Mouse (Mus musculus) heart, embryonic 15.5 days (tissue): Measurements from ENCODE around the gene Cyth1. TPM values are rescaled to one million over a fixed set of nuclear protein-coding genes. Genes with fewer than 3 reads are reported as not detected.

ENCODE experiments used
- ATAC-seq: fragments of 200-750 bp; cut with Nextera tagmentation; replicated peaks from 2 replicates; pipeline ENCODE4 v1.8.0; 2017; ENCODE audit warnings: low read depth, moderate TSS enrichment; ENCODE audit not compliant: insufficient number of reproducible peaks, insufficient read depth, low FRiP score
- H3K27ac ChIP-seq: fragments of 300-500 bp; sonication (generic); 2 replicates; pipeline ENCODE4 v1.5.1; 2015; ENCODE audit warnings: mild to moderate bottlenecking, inconsistent platforms
- H3K27me3 ChIP-seq: fragments of 300-500 bp; sonication (generic); 2 replicates; pipeline ENCODE4 v1.6.1; 2015; ENCODE audit warnings: inconsistent platforms
- H3K36me3 ChIP-seq: fragments of 300-500 bp; sonication (generic); 2 replicates; pipeline ENCODE4 v1.6.1; 2015; ENCODE audit warnings: mild to moderate bottlenecking, inconsistent platforms
- H3K4me1 ChIP-seq: fragments of 300-500 bp; sonication (generic); replicated peaks from 2 replicates; pipeline ENCODE4 v1.6.1; 2015; ENCODE audit warnings: inconsistent platforms
- H3K4me2 ChIP-seq: fragments of 300-500 bp; sonication (generic); 2 replicates; pipeline ENCODE4 v1.6.1; 2015; ENCODE audit warnings: inconsistent platforms, mild to moderate bottlenecking, moderate library complexity
- H3K4me3 ChIP-seq: fragments of 300-500 bp; sonication (generic); 2 replicates; pipeline ENCODE4 v1.5.1; 2015; ENCODE audit warnings: mild to moderate bottlenecking, inconsistent platforms
- H3K9ac ChIP-seq: fragments of 300-500 bp; sonication (generic); 2 replicates; pipeline ENCODE4 v1.6.1; 2015; ENCODE audit warnings: mild to moderate bottlenecking, inconsistent platforms
- H3K9me3 ChIP-seq: fragments of 300-500 bp; sonication (generic); replicated peaks from 2 replicates; pipeline ENCODE4 v1.6.1; 2016; ENCODE audit warnings: inconsistent platforms
- WGBS: fragments of 180-500 bp; shearing (Covaris S2); methylation state at CpG from one replicate; pipeline ENCODE4 v1.1.7; 2015; ENCODE audit warnings: mixed read lengths; 5-methylcytosine and 5-hydroxymethylcytosine counted together
- polyA plus RNA-seq: library from polyadenylated mRNA; unstranded; fragments of >200 nt; fragmentation: Nextera tagmentation; extraction: Ambion mirVana; gene quantifications from 2 replicates; pipeline ENCODE4 v1.2.1, GENCODE M21; 2015

Cyth1 gene
- polyA plus RNA-seq, 1 experiment from 2014 or later, result 18.0 TPM

GRCm38 (mm10) chr11:118132136-118132535 is 116.3 kb downstream of the Cyth1 start:
- Histone ChIP-seq H3K27ac (peak overlapping the region; percentile 70), H3K27me3 (no peaks in the 10 kb centered on the region), H3K9ac (no peak overlapping the region), H3K9me3 (no peaks in the 10 kb centered on the region), H3K4me2 (no peak overlapping the region), H3K36me3 (no peaks in the 10 kb centered on the region), H3K4me3 (no peak overlapping the region), H3K4me1 (peaks cover 30% of the 10 kb centered on the region)
- 48% methylated on average over 8 of the region's 8 CpGs for WGBS
- no peak for ATAC-seq

- Histone ChIP-seq H3K9ac (no peak within 1 kb of the TSS), H3K27me3 (no peaks in the 10 kb centered on the region), H3K27ac (no peak within 1 kb of the TSS), H3K4me3 (no peak within 1 kb of the TSS), H3K4me2 (no peak within 1 kb of the TSS), H3K4me1 (peaks cover 26% of the 10 kb centered on the region), H3K36me3 (no peaks in the 10 kb centered on the region), H3K9me3 (no peaks in the 10 kb centered on the region)
- WGBS, result 88% methylated on average over 7 of the region's 7 CpGs
- ATAC-seq, result no peak
Observed at GRCm38 (mm10) chr11:118130534-118130933, 117.9 kb downstream of the Cyth1 start, which contains the start of gene Dnah17. TSS of gene Dnah17 (minus strand) at chr11:118130634.

GRCm38 (mm10) chr11:118129812-118130211 is 118.6 kb downstream of the Cyth1 start:
- no peak for ATAC-seq
- Histone ChIP-seq H3K9me3 (no peaks in the 10 kb centered on the region), H3K4me1 (peaks cover 26% of the 10 kb centered on the region), H3K27ac (no peak overlapping the region), H3K27me3 (no peaks in the 10 kb centered on the region), H3K4me3 (no peak overlapping the region), H3K9ac (no peak overlapping the region), H3K4me2 (no peak overlapping the region), H3K36me3 (no peaks in the 10 kb centered on the region)
- WGBS, result 74% methylated on average over 2 of the region's 2 CpGs

- H3K27ac ChIP-seq, result no peak overlapping the region
- no peaks in the 10 kb centered on the region for H3K9me3 ChIP-seq
- no peaks in the 10 kb centered on the region for H3K36me3 ChIP-seq
- no peak for ATAC-seq
- no peaks in the 10 kb centered on the region for H3K27me3 ChIP-seq
- no peak overlapping the region for H3K4me3 ChIP-seq
- H3K4me2 ChIP-seq, result no peak overlapping the region
- no peak overlapping the region for H3K9ac ChIP-seq
- H3K4me1 ChIP-seq, result peaks cover 15% of the 10 kb centered on the region
- WGBS, result 84% methylated on average over 11 of the region's 11 CpGs
Observed at GRCm38 (mm10) chr11:118121592-118121991, 126.8 kb downstream of the Cyth1 start.

- Histone ChIP-seq H3K27me3 (no peaks in the 10 kb centered on the region), H3K4me1 (peaks cover 20% of the 10 kb centered on the region), H3K27ac (no peak overlapping the region; the same call in 1 of the 2 replicates), H3K4me2 (no peak overlapping the region), H3K9ac (no peak overlapping the region), H3K4me3 (no peak overlapping the region), H3K36me3 (no peaks in the 10 kb centered on the region), H3K9me3 (no peaks in the 10 kb centered on the region)
- WGBS, result 40% methylated on average over 8 of the region's 8 CpGs
- ATAC-seq, result peak; percentile 73
Observed at GRCm38 (mm10) chr11:118118777-118119176, 129.6 kb downstream of the Cyth1 start.

- H3K4me2 ChIP-seq, result no peak overlapping the region
- H3K9me3 ChIP-seq, result no peaks in the 10 kb centered on the region
- WGBS, result 53% methylated on average over 8 of the region's 8 CpGs
- H3K36me3 ChIP-seq, result no peaks in the 10 kb centered on the region
- H3K4me3 ChIP-seq, result no peak overlapping the region
- ATAC-seq, result no peak
- no peak overlapping the region for H3K9ac ChIP-seq
- H3K27ac ChIP-seq, result no peak overlapping the region
- no peaks in the 10 kb centered on the region for H3K27me3 ChIP-seq
- H3K4me1 ChIP-seq, result peaks cover 19% of the 10 kb centered on the region
Observed at GRCm38 (mm10) chr11:118114581-118115110, 133.7 kb downstream of the Cyth1 start.

GRCm38 (mm10) chr11:118113516-118114205 is 134.7 kb downstream of the Cyth1 start:
- H3K4me2 ChIP-seq, result no peak overlapping the region
- no peak for ATAC-seq
- H3K9ac ChIP-seq, result no peak overlapping the region
- no peaks in the 10 kb centered on the region for H3K9me3 ChIP-seq
- peaks cover 14% of the 10 kb centered on the region; the same call in 1 of the 2 replicates for H3K4me1 ChIP-seq
- no peaks in the 10 kb centered on the region for H3K36me3 ChIP-seq
- 67% methylated on average over 14 of the region's 14 CpGs for WGBS
- no peaks in the 10 kb centered on the region for H3K27me3 ChIP-seq
- no peak overlapping the region for H3K27ac ChIP-seq
- no peak overlapping the region for H3K4me3 ChIP-seq

- no peak overlapping the region for H3K27ac ChIP-seq
- no peaks in the 10 kb centered on the region for H3K36me3 ChIP-seq
- WGBS, result 7% methylated on average over 5 of the region's 5 CpGs
- no peak overlapping the region for H3K9ac ChIP-seq
- H3K4me3 ChIP-seq, result no peak overlapping the region
- no peak overlapping the region for H3K4me2 ChIP-seq
- peaks cover 21% of the 10 kb centered on the region for H3K4me1 ChIP-seq
- peak; percentile 41; the same call in 1 of the 2 replicates for ATAC-seq
- no peaks in the 10 kb centered on the region for H3K9me3 ChIP-seq
- peaks cover 3% of the 10 kb centered on the region; the same call in 1 of the 2 replicates for H3K27me3 ChIP-seq
Observed at GRCm38 (mm10) chr11:118104001-118104400, 144.4 kb downstream of the Cyth1 start.

- ATAC-seq, result no peak
- no peak overlapping the region for H3K27ac ChIP-seq
- no peaks in the 10 kb centered on the region for H3K36me3 ChIP-seq
Observed at GRCm38 (mm10) chr11:118103383-118103782, 145.0 kb downstream of the Cyth1 start.

GRCm38 (mm10) chr11:118102838-118103237 is 145.6 kb downstream of the Cyth1 start:
- 54% methylated on average over 3 of the region's 3 CpGs for WGBS
- Histone ChIP-seq H3K4me1 (peaks cover 11% of the 10 kb centered on the region), H3K9me3 (no peaks in the 10 kb centered on the region), H3K4me3 (no peak overlapping the region), H3K4me2 (no peak overlapping the region), H3K9ac (no peak overlapping the region), H3K27me3 (peaks cover 3% of the 10 kb centered on the region; the same call in 1 of the 2 replicates), H3K27ac (no peak overlapping the region), H3K36me3 (no peaks in the 10 kb centered on the region)
- no peak for ATAC-seq

More at GRCm38 (mm10) chr11:118103383-118103782, 145.0 kb downstream of the Cyth1 start:
- WGBS, result 80% methylated on average over 5 of the region's 5 CpGs
- H3K4me2 ChIP-seq, result no peak overlapping the region
- no peak overlapping the region for H3K4me3 ChIP-seq
- no peaks in the 10 kb centered on the region for H3K9me3 ChIP-seq
- H3K4me1 ChIP-seq, result peaks cover 16% of the 10 kb centered on the region
- H3K9ac ChIP-seq, result no peak overlapping the region
- H3K27me3 ChIP-seq, result peaks cover 3% of the 10 kb centered on the region; the same call in 1 of the 2 replicates

- H3K4me3 ChIP-seq, result no peak overlapping the region
- H3K9ac ChIP-seq, result no peak overlapping the region
- peaks cover 3% of the 10 kb centered on the region; the same call in 1 of the 2 replicates for H3K27me3 ChIP-seq
- no peak for ATAC-seq
- no peaks in the 10 kb centered on the region for H3K36me3 ChIP-seq
- 44% methylated on average over 9 of the region's 9 CpGs for WGBS
- H3K27ac ChIP-seq, result no peak overlapping the region
- peaks cover 9% of the 10 kb centered on the region; the same call in 1 of the 2 replicates for H3K4me1 ChIP-seq
- H3K4me2 ChIP-seq, result no peak overlapping the region
- H3K9me3 ChIP-seq, result no peaks in the 10 kb centered on the region
Observed at GRCm38 (mm10) chr11:118101133-118101532, 147.3 kb downstream of the Cyth1 start.
